Mouse (Mus musculus): ENCODE data around the gene Ufsp1.
A peak's percentile ranks its signal among the peaks of the same experiment; 100 is the strongest.

Gene Ufsp1

GRCm38 (mm10) chr5:137295712-137296111 is 1.3 kb downstream of the Ufsp1 start:
- DNase-seq (ENCODE audit: low spot score): no peak

DNA sequence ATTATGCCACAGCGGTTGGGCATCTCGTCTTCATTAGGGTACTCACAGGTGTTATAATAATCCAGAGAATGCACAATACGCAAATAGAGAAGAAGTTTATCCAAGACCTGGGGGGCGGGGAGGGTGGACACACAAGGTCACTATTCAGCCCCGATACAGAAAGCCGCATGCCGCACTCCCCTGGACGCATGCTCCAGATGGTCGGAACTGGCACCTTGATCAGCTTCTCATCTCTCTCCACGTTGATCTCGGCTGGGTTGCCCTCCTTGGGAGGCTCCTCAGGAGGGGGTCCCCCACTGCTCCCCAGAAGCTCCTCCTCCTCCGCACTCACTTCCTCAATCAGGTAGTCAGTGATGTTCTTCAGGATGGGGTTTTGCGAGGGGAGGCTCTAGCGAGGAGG is 2.7 kb downstream of the Ufsp1 start:
- DNase-seq (ENCODE audit: low spot score): no peak

DNA sequence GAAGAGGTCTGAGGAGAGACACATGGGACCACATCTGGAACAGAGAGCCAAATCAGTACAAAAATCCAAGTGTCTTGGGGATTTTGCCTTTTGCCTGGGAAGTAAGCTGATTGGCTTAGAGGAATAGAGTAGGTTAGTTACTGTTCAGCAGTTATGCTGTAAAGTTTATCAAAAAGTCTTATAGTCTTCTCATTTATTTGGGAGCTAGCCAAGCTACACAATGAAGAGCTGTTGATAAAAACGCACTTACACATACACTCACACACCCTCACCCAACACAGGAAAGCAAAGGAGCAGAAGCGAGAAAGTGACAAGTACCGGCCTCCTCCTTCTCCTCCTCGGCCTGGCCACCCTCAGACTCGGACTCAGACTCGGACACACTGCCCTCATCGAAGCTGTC is 4.8 kb downstream of the Ufsp1 start:
- DNase-seq (ENCODE audit: low spot score): no peak

- no peak for DNase-seq (ENCODE audit: low spot score)
Observed at GRCm38 (mm10) chr5:137301253-137301652, 6.8 kb downstream of the Ufsp1 start.

DNA sequence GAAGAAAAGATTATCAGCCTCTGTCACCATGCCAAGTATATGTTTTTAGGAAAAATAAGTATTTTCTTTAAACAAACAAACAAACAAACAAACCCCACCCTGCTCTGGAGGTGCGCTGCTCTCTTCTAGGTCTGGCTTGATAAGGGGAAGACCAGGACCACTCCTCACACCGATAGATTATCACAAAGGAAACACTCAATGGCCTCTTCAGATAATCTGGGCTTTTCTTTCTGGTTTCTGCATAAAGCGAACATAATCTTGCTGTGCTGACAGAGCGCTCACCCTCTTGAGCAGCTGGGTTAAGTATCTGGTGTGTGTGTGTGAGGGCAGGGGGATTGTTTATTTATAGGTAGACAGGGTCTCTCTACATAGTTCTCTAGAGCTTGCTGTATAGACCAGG is 9.2 kb downstream of the Ufsp1 start:
- DNase-seq (ENCODE audit: low spot score): no peak

- DNase-seq (ENCODE audit: low spot score): no peak
Observed at GRCm38 (mm10) chr5:137304165-137304564, 9.7 kb downstream of the Ufsp1 start.

GRCm38 (mm10) chr5:137304816-137305215 is 10.4 kb downstream of the Ufsp1 start:
- DNase-seq (ENCODE audit: low spot score): no peak

DNA sequence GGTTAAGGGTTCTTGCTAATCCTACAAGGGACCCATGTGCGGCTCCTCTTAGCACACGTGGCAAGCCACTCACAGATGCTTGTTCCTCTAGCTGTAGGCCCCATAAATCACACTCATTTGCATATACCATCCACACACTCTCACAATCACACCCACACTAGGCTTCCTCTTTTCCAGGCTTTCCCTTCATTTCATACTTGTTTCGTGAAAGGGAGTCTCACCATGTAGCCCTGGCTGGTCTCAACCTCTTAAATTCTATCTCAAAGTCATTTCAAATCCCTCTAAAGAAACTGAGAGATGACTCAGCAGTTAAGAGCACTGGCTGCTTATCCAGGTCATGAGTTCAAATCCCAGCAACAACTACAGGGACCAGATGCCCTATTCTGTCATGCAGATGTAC is 11.4 kb downstream of the Ufsp1 start:
- no peak for DNase-seq (ENCODE audit: low spot score)

DNA sequence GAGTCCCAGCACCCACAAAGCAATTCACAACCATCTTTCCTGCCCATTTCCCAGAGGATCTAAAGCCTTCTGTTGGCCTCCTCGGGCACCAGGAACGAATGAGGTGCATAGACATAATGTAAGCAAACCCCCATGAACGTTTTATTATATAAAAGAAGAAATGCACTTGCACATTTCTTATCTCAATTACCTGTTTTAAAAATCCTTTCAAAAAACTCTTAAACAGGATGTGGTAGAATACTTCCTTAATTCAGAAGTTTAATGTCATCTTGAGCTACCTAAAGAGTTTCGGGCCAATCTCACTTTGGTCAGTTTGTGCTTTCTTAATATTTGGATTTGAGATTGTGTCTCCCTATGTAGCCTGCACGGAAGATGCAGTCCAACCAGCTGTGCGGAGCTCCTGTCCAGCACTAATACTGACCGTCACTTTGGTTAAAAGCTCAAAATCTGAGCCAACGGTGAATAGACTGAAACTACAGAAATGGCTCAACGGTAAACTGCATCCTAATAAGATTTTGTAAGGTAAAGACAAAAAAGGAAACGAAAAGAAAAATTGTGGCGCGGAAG is 12.1 kb downstream of the Ufsp1 start:
- DNase-seq (ENCODE audit: low spot score): no peak

DNA sequence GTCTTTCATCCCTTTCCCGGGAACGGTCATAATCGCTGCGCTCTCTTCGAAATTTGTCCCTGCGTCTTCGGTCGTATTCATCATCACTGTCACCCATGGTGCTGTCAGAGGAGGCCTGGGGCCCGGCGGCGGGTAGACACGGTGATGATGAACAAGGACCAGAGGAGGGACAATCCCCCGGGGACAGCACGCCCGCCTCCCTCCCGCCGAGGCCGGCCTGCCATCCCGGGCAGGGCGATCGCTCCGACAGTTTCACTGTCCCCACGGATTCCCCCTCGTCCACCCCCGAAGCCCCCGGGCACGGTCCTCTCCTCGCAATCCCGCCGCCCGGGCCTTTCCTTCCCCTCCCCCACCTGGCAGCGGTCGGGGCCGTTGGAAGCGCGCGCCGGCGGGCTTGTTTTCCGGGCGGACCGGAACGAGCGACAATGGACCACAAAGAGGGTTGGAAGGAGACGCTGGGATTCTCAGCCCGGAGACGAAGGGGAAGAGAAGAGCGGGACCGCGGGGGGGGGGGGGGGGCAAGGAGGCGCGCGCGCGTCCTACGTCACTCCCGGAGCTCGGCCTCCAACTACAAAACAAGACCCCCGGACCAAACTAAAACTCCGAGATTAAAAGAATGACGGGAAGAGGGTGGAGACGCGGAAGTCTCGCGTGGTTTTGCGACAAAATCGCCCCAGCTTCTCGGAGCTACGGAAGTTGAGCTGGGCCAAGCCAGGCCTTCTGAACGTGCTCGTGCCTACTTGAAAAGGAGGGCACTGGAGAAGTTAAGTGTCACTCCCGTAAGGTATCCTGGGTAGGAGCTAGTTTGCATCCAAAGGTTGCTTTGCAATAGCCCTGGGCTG is 12.9 kb downstream of the Ufsp1 start, which contains the start of gene Srrt:
Srrt (minus strand) TSS at position 604 of the 842 bp plus-strand sequence.
- DNase-seq (ENCODE audit: low spot score): peak; percentile 66

DNA sequence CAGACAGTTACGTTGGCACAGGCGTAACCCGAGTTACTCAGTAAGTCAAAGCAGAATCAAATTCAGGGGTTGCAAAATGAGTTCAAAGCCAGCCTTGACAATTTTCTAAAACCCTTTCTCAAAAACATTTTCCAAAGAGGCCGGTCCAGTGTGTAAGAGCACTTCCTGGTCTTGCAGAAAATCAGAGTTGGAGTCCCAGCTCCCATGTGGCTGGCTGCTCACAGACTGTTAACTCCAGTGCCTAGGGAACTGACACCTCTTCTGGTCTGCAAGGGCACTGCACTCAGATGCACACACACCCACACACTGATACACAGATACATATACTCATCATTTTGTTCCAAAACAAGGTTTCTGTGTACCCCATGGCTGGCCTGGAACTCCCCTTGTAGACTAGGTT is 13.9 kb downstream of the Ufsp1 start:
- DNase-seq (ENCODE audit: low spot score): no peak

DNA sequence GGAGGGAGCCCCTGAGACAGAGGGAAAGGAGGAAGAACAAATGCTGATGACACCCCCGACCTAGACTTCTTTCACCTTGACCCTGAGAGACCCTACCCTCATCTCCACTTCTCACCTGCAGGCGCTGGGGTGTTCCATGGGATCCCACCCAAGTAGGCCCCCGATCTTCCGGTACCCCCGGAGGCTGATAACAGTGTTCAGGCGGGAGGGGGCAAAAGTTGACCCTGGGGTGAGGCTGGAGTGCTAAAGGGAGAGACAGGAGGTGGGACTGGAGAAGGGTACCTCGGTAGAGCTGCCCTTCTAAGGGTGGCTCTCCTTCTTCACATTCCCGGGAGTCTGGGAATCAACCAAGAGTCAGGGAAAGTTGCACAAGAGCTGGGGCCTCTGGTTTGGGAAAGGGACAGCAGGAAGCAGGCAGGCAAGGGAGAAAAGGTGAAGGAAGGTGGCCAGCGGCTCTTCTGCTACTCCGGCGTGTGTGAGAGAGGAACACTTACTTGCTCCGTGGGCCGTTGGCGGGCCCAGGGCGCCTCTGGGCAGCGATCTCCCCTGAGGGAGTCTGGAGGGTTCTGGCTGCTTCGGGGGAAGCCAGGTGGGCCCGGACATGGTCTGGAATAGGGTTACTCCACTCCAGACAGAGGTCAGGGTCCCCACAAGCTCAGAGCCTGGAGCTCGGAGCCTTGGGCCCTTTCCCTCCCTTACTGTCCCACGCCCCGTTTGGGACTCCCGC is 19.2 kb downstream of the Ufsp1 start:
- DNase-seq (ENCODE audit: low spot score): peak; percentile 17

GRCm38 (mm10) chr5:137314193-137315083 is 20.0 kb downstream of the Ufsp1 start, which contains the start of gene Trip6:
Trip6 (minus strand) TSS chr5:137314404.
- DNase-seq (ENCODE audit: low spot score): peak; percentile 89

GRCm38 (mm10) chr5:137315084-137315903 is 20.9 kb downstream of the Ufsp1 start:
- DNase-seq (ENCODE audit: low spot score): peak; percentile 25

DNA sequence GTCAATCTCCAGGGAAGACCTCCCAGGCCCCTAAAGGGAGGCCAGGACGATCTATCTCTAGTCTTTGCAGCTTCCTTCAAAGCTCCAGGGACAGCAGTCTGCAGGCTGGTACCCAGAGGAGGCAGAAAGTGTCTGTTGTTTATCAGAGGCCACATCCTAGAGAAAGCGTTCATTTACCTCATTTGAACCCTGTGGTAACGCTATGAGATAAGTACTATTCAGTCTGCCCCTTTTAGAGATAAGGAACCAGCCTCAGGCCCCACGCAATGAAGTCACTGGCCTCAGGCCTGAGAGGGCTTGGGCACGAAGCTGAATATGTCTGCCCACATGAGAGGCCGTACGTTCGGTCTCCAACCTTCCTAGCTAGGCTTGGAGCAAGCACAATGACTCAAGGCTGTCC is 22.9 kb downstream of the Ufsp1 start:
- no peak for DNase-seq (ENCODE audit: low spot score)

GRCm38 (mm10) chr5:137318570-137318969 is 24.1 kb downstream of the Ufsp1 start:
- DNase-seq (ENCODE audit: low spot score): no peak

- DNase-seq (ENCODE audit: low spot score): no peak
Observed at GRCm38 (mm10) chr5:137320996-137321395, 26.6 kb downstream of the Ufsp1 start.

DNA sequence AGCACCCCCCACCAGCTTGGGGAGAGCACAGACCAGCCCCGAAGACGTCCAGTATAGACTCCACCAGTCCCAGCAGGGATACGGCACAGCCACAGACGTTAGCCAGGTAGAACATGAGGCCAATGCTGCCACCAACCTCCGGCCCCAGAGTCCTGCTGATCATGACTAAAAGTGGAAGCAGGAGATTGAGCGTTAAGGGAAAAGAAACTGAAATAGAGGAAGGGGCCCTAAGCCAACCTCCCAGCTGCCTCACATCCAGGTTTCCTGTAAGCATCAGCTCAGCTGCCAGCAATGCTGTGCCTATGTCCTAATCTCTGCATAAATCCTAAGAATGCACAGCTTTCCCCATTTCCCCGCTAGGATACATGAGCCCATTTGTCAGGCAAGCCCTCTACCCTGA is 36.5 kb downstream of the Ufsp1 start:
- no peak for DNase-seq (ENCODE audit: low spot score)

- DNase-seq (ENCODE audit: low spot score): no peak
Observed at GRCm38 (mm10) chr5:137332857-137333511, 38.6 kb downstream of the Ufsp1 start.

- peak; percentile 81 for DNase-seq (ENCODE audit: low spot score)
Observed at GRCm38 (mm10) chr5:137333512-137334174, 39.2 kb downstream of the Ufsp1 start, which contains the start of gene Slc12a9. Slc12a9 (minus strand) TSS chr5:137333597.
